Mouse (Mus musculus) intestine, embryonic 14.5 days (tissue): Measurements from ENCODE around the gene Shisa6. TPM values are rescaled to one million over a fixed set of nuclear protein-coding genes. Genes with fewer than 3 reads are reported as not detected.
"Not testable (repeated sequence)": the region's sequence is repeated elsewhere in the genome, so short reads cannot be mapped to it uniquely, and the experiment has no call there.

Experiments
- ATAC-seq: fragments of 200-750 bp; cut with Nextera tagmentation; replicated peaks from 2 replicates; pipeline ENCODE4 v1.8.0; 2017; ENCODE audit warnings: low read depth, moderate number of reproducible peaks, moderate TSS enrichment, moderate library complexity; ENCODE audit not compliant: low FRiP score, low TSS enrichment
- DNase-seq: peaks from one replicate; pipeline ENCODE4 v3.0.0-alpha.2; 2018; ENCODE audit warnings: low spot score
- H3K27ac ChIP-seq: fragments of 300-500 bp; sonication (generic); 2 replicates; pipeline ENCODE4 v1.5.1; 2014; ENCODE audit warnings: low read depth, mild to moderate bottlenecking, control low read depth
- H3K27me3 ChIP-seq: fragments of 300-500 bp; sonication (generic); replicated peaks from 2 replicates; pipeline ENCODE4 v1.6.1; 2014; ENCODE audit warnings: low read length, control low read depth; ENCODE audit not compliant: control insufficient read depth, insufficient read depth
- H3K36me3 ChIP-seq: fragments of 300-500 bp; sonication (generic); 2 replicates; pipeline ENCODE4 v1.6.1; 2014; ENCODE audit warnings: low read length, control low read depth; ENCODE audit not compliant: control insufficient read depth, insufficient read depth
- H3K4me1 ChIP-seq: fragments of 300-500 bp; sonication (generic); replicated peaks from 2 replicates; pipeline ENCODE4 v1.6.1; 2014; ENCODE audit warnings: low read length, control low read depth, mixed read lengths; ENCODE audit not compliant: control insufficient read depth, insufficient read depth
- H3K4me2 ChIP-seq: fragments of 300-500 bp; sonication (generic); 2 replicates; pipeline ENCODE4 v1.6.1; 2014; ENCODE audit warnings: low read length
- H3K4me3 ChIP-seq: fragments of 300-500 bp; sonication (generic); 2 replicates; pipeline ENCODE4 v1.5.1; 2014; ENCODE audit warnings: low read depth, low read length, control low read depth, mixed read lengths
- H3K9ac ChIP-seq: fragments of 300-500 bp; sonication (generic); 2 replicates; pipeline ENCODE4 v1.6.1; 2014; ENCODE audit warnings: mild to moderate bottlenecking, low read length
- H3K9me3 ChIP-seq: fragments of 300-500 bp; sonication (generic); 2 replicates; pipeline ENCODE4 v1.6.1; 2016; ENCODE audit warnings: low read length, control low read depth; ENCODE audit not compliant: control insufficient read depth
- WGBS: fragments of 180-500 bp; shearing (Covaris S2); extraction: QIAGEN DNeasy Blood & Tissue Kit; methylation state at CpG from one replicate; pipeline ENCODE4 v1.1.7; 2014; 5-methylcytosine and 5-hydroxymethylcytosine counted together
- polyA plus RNA-seq: library from polyadenylated mRNA; unstranded; fragments of >200 nt; fragmentation: Nextera tagmentation; extraction: Ambion mirVana; gene quantifications from 2 replicates; pipeline ENCODE4 v1.2.1, GENCODE M21; 2014

The Shisa6 gene
- polyA plus RNA-seq, 1 experiment from 2014 or later: 0.11 TPM

- not testable (repeated sequence) for DNase-seq, ATAC-seq, H3K36me3 ChIP-seq, H3K9me3 ChIP-seq, H3K9ac ChIP-seq, H3K4me3 ChIP-seq, H3K27ac ChIP-seq, H3K4me1 ChIP-seq, H3K4me2 ChIP-seq, H3K27me3 ChIP-seq
- 63% methylated on average over 6 of the region's 6 CpGs for WGBS
Measured at GRCm38 (mm10) chr11:66408721-66409120, 117.0 kb downstream of the Shisa6 start.

- Histone ChIP-seq H3K27me3 (no peaks in the 10 kb centered on the region), H3K9me3 (no peaks in the 10 kb centered on the region), H3K4me2 (no peak overlapping the region), H3K4me1 (no peaks in the 10 kb centered on the region), H3K4me3 (no peak overlapping the region), H3K9ac (no peak overlapping the region), H3K36me3 (no peaks in the 10 kb centered on the region), H3K27ac (no peak overlapping the region)
- WGBS: 66% methylated on average over 7 of the region's 7 CpGs
- DNase-seq (no peak), ATAC-seq (no peak)
Measured at GRCm38 (mm10) chr11:66400036-66400435, 125.7 kb downstream of the Shisa6 start.

- no peaks in the 10 kb centered on the region for H3K4me1 ChIP-seq
- ATAC-seq: no peak
- no peaks in the 10 kb centered on the region for H3K36me3 ChIP-seq
- no peak overlapping the region for H3K9ac ChIP-seq
- no peak overlapping the region for H3K27ac ChIP-seq
- 83% methylated on average over 3 of the region's 3 CpGs for WGBS
- DNase-seq: no peak
- no peaks in the 10 kb centered on the region for H3K9me3 ChIP-seq
- H3K4me3 ChIP-seq: no peak overlapping the region
- no peak overlapping the region for H3K4me2 ChIP-seq
- H3K27me3 ChIP-seq: no peaks in the 10 kb centered on the region
Measured at GRCm38 (mm10) chr11:66387561-66387960, 138.2 kb downstream of the Shisa6 start.

- no peak overlapping the region for H3K4me2 ChIP-seq
- no peaks in the 10 kb centered on the region for H3K27me3 ChIP-seq
- WGBS: 71% methylated on average over 3 of the region's 3 CpGs
- H3K36me3 ChIP-seq: no peaks in the 10 kb centered on the region
- H3K4me3 ChIP-seq: no peak overlapping the region
- H3K9me3 ChIP-seq: no peaks in the 10 kb centered on the region
- H3K9ac ChIP-seq: no peak overlapping the region
- H3K4me1 ChIP-seq: no peaks in the 10 kb centered on the region
- ATAC-seq: no peak
- DNase-seq: no peak
- no peak overlapping the region for H3K27ac ChIP-seq
Measured at GRCm38 (mm10) chr11:66371796-66372195, 154.0 kb downstream of the Shisa6 start.

GRCm38 (mm10) chr11:66369764-66370163 lies 156.0 kb downstream of the Shisa6 start:
- H3K27me3 ChIP-seq: no peaks in the 10 kb centered on the region
- WGBS: 76% methylated on average over 4 of the region's 4 CpGs
- no peaks in the 10 kb centered on the region for H3K4me1 ChIP-seq
- H3K4me3 ChIP-seq: no peak overlapping the region
- no peak overlapping the region for H3K27ac ChIP-seq
- H3K4me2 ChIP-seq: no peak overlapping the region
- H3K36me3 ChIP-seq: no peaks in the 10 kb centered on the region
- ATAC-seq (no peak), DNase-seq (no peak)
- H3K9me3 ChIP-seq: no peaks in the 10 kb centered on the region
- no peak overlapping the region for H3K9ac ChIP-seq

- ATAC-seq (no peak), DNase-seq (no peak)
- Histone ChIP-seq H3K4me2 (no peak overlapping the region), H3K27ac (no peak overlapping the region), H3K36me3 (no peaks in the 10 kb centered on the region), H3K9me3 (no peaks in the 10 kb centered on the region), H3K27me3 (no peaks in the 10 kb centered on the region), H3K9ac (no peak overlapping the region), H3K4me1 (no peaks in the 10 kb centered on the region), H3K4me3 (no peak overlapping the region)
- 63% methylated on average over 8 of the region's 8 CpGs for WGBS
Measured at GRCm38 (mm10) chr11:66366809-66367685, 158.7 kb downstream of the Shisa6 start.

- Histone ChIP-seq H3K36me3 (no peaks in the 10 kb centered on the region), H3K9ac (no peak overlapping the region), H3K4me3 (no peak overlapping the region), H3K9me3 (no peaks in the 10 kb centered on the region), H3K4me2 (no peak overlapping the region), H3K27me3 (no peaks in the 10 kb centered on the region), H3K27ac (no peak overlapping the region), H3K4me1 (no peaks in the 10 kb centered on the region)
- DNase-seq: no peak
- WGBS: 81% methylated on average over 1 of the region's 1 CpGs
- ATAC-seq: no peak
Measured at GRCm38 (mm10) chr11:66359811-66360210, 166.0 kb downstream of the Shisa6 start.

- no peaks in the 10 kb centered on the region for H3K27me3 ChIP-seq
- no peak overlapping the region for H3K4me2 ChIP-seq
- H3K27ac ChIP-seq: no peak overlapping the region
- H3K36me3 ChIP-seq: no peaks in the 10 kb centered on the region
- WGBS: 61% methylated on average over 3 of the region's 3 CpGs
- no peaks in the 10 kb centered on the region for H3K9me3 ChIP-seq
- DNase-seq (no peak), ATAC-seq (no peak)
- no peaks in the 10 kb centered on the region for H3K4me1 ChIP-seq
- no peak overlapping the region for H3K4me3 ChIP-seq
- no peak overlapping the region for H3K9ac ChIP-seq
Measured at GRCm38 (mm10) chr11:66344822-66345221, 180.9 kb downstream of the Shisa6 start.

- H3K9me3 ChIP-seq: no peaks in the 10 kb centered on the region
- ATAC-seq: no peak
- no peak overlapping the region for H3K27ac ChIP-seq
- H3K36me3 ChIP-seq: no peaks in the 10 kb centered on the region
- H3K9ac ChIP-seq: no peak overlapping the region
- DNase-seq: no peak
- H3K4me1 ChIP-seq: no peaks in the 10 kb centered on the region
- H3K27me3 ChIP-seq: no peaks in the 10 kb centered on the region
- H3K4me2 ChIP-seq: no peak overlapping the region
- H3K4me3 ChIP-seq: no peak overlapping the region
Measured at GRCm38 (mm10) chr11:66336313-66336712, 189.5 kb downstream of the Shisa6 start.
